Mouse (Mus musculus) kidney, adult 9 months (tissue): ENCODE measurements around the gene Maip1.

Experiments
- DNase-seq: peaks from one replicate; pipeline ENCODE4 v3.0.0; 2022

Gene Maip1

GRCm38 (mm10) chr1:57406187-57407151, at the start of gene Maip1, which contains the start of gene Tyw5:
Gene Maip1 (plus strand): TSS chr1:57406328.
Gene Tyw5 (minus strand): TSS chr1:57407101.
- peak; percentile 85 for DNase-seq

GRCm38 (mm10) chr1:57358546-57358945, 47.6 kb upstream of the Maip1 start:
- DNase-seq = no peak

- no peak for DNase-seq
Observed at GRCm38 (mm10) chr1:57367446-57367845, 38.7 kb upstream of the Maip1 start.

- DNase-seq = no peak
Observed at GRCm38 (mm10) chr1:57369111-57369510, 37.0 kb upstream of the Maip1 start.

GRCm38 (mm10) chr1:57370451-57370850, 35.7 kb upstream of the Maip1 start:
- DNase-seq = no peak

- DNase-seq = no peak
Observed at GRCm38 (mm10) chr1:57375276-57375675, 30.9 kb upstream of the Maip1 start.

GRCm38 (mm10) chr1:57376806-57377205, 29.3 kb upstream of the Maip1 start:
- no peak for DNase-seq

- DNase-seq = peak; percentile 94
Observed at GRCm38 (mm10) chr1:57377376-57378341, 28.5 kb upstream of the Maip1 start, which contains the start of gene 1700066M21Rik. Gene 1700066M21Rik (plus strand): TSS chr1:57377620.

GRCm38 (mm10) chr1:57386519-57386918, 19.6 kb upstream of the Maip1 start:
- DNase-seq = no peak

- DNase-seq = no peak
Observed at GRCm38 (mm10) chr1:57387876-57388275, 18.3 kb upstream of the Maip1 start.

GRCm38 (mm10) chr1:57388402-57389155, 17.5 kb upstream of the Maip1 start:
- no peak for DNase-seq

- DNase-seq = no peak
Observed at GRCm38 (mm10) chr1:57390993-57391790, 14.9 kb upstream of the Maip1 start.

- DNase-seq = no peak
Observed at GRCm38 (mm10) chr1:57392417-57392816, 13.7 kb upstream of the Maip1 start.

- peak; percentile 55 for DNase-seq
Observed at GRCm38 (mm10) chr1:57394051-57394450, 12.1 kb upstream of the Maip1 start.

- no peak for DNase-seq
Observed at GRCm38 (mm10) chr1:57400321-57400720, 5.8 kb upstream of the Maip1 start.

- no peak for DNase-seq
Observed at GRCm38 (mm10) chr1:57400877-57401276, 5.3 kb upstream of the Maip1 start.

GRCm38 (mm10) chr1:57402116-57402515, 4.0 kb upstream of the Maip1 start:
- no peak for DNase-seq

GRCm38 (mm10) chr1:57408994-57409393, 2.9 kb downstream of the Maip1 start:
- no peak for DNase-seq

- no peak for DNase-seq
Observed at GRCm38 (mm10) chr1:57413397-57413796, 7.3 kb downstream of the Maip1 start.

- DNase-seq = no peak
Observed at GRCm38 (mm10) chr1:57423696-57424095, 17.6 kb downstream of the Maip1 start.
